8 mouse cellular contexts compared by ENCODE assay signal in the genomic region with DNA sequence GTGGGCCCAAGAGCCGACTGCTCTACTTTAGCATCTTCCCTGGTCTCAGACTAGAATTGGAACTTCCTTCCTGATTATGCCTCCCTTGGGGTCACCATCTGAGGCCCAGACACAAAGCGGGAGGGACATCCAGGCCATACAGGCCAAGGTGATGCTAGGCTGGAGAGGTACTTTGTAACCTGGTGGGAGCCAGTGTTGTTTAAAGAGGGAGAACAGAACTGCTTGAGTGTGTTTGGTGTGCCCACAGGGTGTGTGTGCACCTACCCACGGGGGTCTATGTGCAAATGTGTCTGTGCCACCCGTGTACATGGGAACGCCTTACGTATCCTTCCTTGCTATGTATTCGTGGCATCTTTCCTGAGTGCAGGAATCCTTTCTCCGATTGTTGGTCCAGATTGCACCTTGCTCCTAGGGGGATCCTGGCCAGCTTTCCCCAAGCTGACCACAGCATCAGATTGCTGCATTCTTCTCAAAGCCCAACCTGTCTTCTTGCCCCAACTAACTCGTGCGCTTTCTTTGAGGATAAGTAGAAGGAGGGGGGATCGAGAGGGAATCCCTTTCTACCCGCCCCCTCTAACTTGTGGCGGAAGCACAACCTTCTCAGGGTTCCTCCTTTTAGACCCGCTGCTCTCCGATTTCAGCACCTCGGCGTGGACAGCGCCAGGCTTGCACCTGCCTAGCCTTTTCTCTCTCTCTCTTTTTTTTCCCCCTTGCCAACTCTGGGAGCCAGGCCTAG.
A peak's percentile ranks its signal among the peaks of the same experiment; 100 is the strongest.
DNase-seq lines count a peak whose midpoint lies in the region; ATAC-seq and TF ChIP-seq lines count a peak whose summit lies in the region.

No protein-coding gene starts in this region.

- peak; percentile 82 for DNase-seq in heart, adult 11 months
- no peak for DNase-seq in heart, postnatal 25 days (ENCODE audit: low spot score)
- peak; percentile 79 for DNase-seq in brain, adult 2 months (ENCODE audit: low read depth, low spot score)
- DNase-seq in limb, embryonic 14.5 days (ENCODE audit: low spot score) = peak; percentile 72
- DNase-seq in neural tube, embryonic 10.5 days (ENCODE audit: extremely low spot score, low spot score) = peak; percentile 78

- H3K4me1 ChIP-seq in embryonic facial prominence, embryonic 15.5 days = peaks cover 13% of the 10 kb centered on the region
- H3K4me1 ChIP-seq in limb, embryonic 14.5 days (ENCODE audit: control insufficient read depth, insufficient read depth, low read length) = peaks cover 6% of the 10 kb centered on the region

- ATAC-seq in embryonic facial prominence, embryonic 15.5 days (ENCODE audit: insufficient number of reproducible peaks, low FRiP score, low TSS enrichment, low read depth) = no peak
- peak; percentile 49 to 66 for ATAC-seq in hematopoietic stem cell, adult 5-6 weeks (replicated peaks in 1 of 2; ENCODE audit: insufficient read depth in 1 of 2, low FRiP score in 2 of 2, low TSS enrichment in 1 of 2, low read depth in 1 of 2, poor library complexity in 2 of 2, severe bottlenecking in 2 of 2)
- ATAC-seq in limb, embryonic 14.5 days (ENCODE audit: low FRiP score, low read depth) = no peak
- ATAC-seq in erythroblast, adult 5-6 weeks (replicated peaks; ENCODE audit: low FRiP score, poor library complexity, severe bottlenecking) = no peak

- peaks cover 55% of the 10 kb centered on the region for H3K27me3 ChIP-seq in embryonic facial prominence, embryonic 15.5 days
- H3K27me3 ChIP-seq in limb, embryonic 14.5 days (ENCODE audit: control insufficient read depth, insufficient read depth, low read length) = peaks cover 35% of the 10 kb centered on the region

- H3K9me3 ChIP-seq in embryonic facial prominence, embryonic 15.5 days (replicated peaks) = no peaks in the 10 kb centered on the region
- H3K9me3 ChIP-seq in limb, embryonic 14.5 days (ENCODE audit: control insufficient read depth, low read length) = no peaks in the 10 kb centered on the region

- H3K4me2 ChIP-seq in embryonic facial prominence, embryonic 15.5 days (replicated peaks) = peak overlapping the region; percentile 76
- H3K4me2 ChIP-seq in limb, embryonic 14.5 days (replicated peaks; ENCODE audit: low read depth, low read length, severe bottlenecking) = peak overlapping the region; percentile 72; the same call in 1 of the 2 replicates

- 10% methylated on average over 18 of the region's 18 CpGs for WGBS in embryonic facial prominence, embryonic 15.5 days
- WGBS in limb, embryonic 14.5 days = 10% methylated on average over 18 of the region's 18 CpGs

- no peak overlapping the region for H3K9ac ChIP-seq in embryonic facial prominence, embryonic 15.5 days
- no peak overlapping the region for H3K9ac ChIP-seq in limb, embryonic 14.5 days (ENCODE audit: low read depth, low read length, severe bottlenecking)

- intact Hi-C loops in heart, postnatal 25 days (cut with DNase I) = no loop called here

- TF ChIP-seq POLR2A in limb, embryonic 14.5 days (IDR thresholded peaks at IDR 0.05; ENCODE audit: borderline replicate concordance, extremely low read depth, insufficient read depth, insufficient read length) = no peak

- no peak overlapping the region for H3K27ac ChIP-seq in embryonic facial prominence, embryonic 15.5 days (replicated peaks)
- H3K27ac ChIP-seq in limb, embryonic 14.5 days (replicated peaks; ENCODE audit: low read depth, low read length) = no peak overlapping the region

- H3K4me3 ChIP-seq in embryonic facial prominence, embryonic 15.5 days (replicated peaks) = peak overlapping the region; percentile 43; the same call in 1 of the 2 replicates
- peak overlapping the region; percentile 40 for H3K4me3 ChIP-seq in limb, embryonic 14.5 days (replicated peaks; ENCODE audit: low read length)

- no peaks in the 10 kb centered on the region for H3K36me3 ChIP-seq in embryonic facial prominence, embryonic 15.5 days
- H3K36me3 ChIP-seq in limb, embryonic 14.5 days (ENCODE audit: control insufficient read depth, insufficient read depth, low read length) = no peaks in the 10 kb centered on the region

Comparison
In these comparisons a context has a peak if more than half of its experiments do, and no peak if none do; other contexts are left out.
1. ATAC-seq: peak in hematopoietic stem cell, adult 5-6 weeks (2 of 2); none in embryonic facial prominence, embryonic 15.5 days (single experiment), limb, embryonic 14.5 days (single experiment) and erythroblast, adult 5-6 weeks (single experiment).